Mouse (Mus musculus): ENCODE data around the gene Nubpl.

GRCm38 (mm10) chr12:52097650-52098070 lies at the start of gene Nubpl:
- TF ChIP-seq CHD2 (IDR thresholded peaks at IDR 0.05; ENCODE audit: low read depth, low read length) (no peak), MAFK (IDR thresholded peaks at IDR 0.05; ENCODE audit: insufficient read depth, low read depth, low read length) (no peak), HCFC1 (IDR thresholded peaks at IDR 0.05; ENCODE audit: borderline replicate concordance, insufficient read depth, low read length) (peak; percentile 84)
